Mouse (Mus musculus) limb, embryonic 12.5 days (tissue): ENCODE measurements around the gene Prr29. TPM values are rescaled to one million over a fixed set of nuclear protein-coding genes. Genes with fewer than 3 reads are reported as not detected.

ENCODE experiments used
- ATAC-seq: fragments of 200-750 bp; cut with Nextera tagmentation; 2 replicates; pipeline ENCODE4 v1.8.0; 2017; ENCODE audit warnings: low read depth, moderate TSS enrichment; ENCODE audit not compliant: insufficient number of reproducible peaks, insufficient read depth, low FRiP score, low TSS enrichment
- H3K27ac ChIP-seq: fragments of 300-500 bp; sonication (generic); 2 replicates; pipeline ENCODE4 v1.5.1; 2016; ENCODE audit warnings: mild to moderate bottlenecking, moderate library complexity
- H3K27me3 ChIP-seq: fragments of 300-500 bp; sonication (generic); 2 replicates; pipeline ENCODE4 v1.6.1; 2016; ENCODE audit warnings: mild to moderate bottlenecking, moderate library complexity
- H3K36me3 ChIP-seq: fragments of 300-500 bp; sonication (generic); 2 replicates; pipeline ENCODE4 v1.6.1; 2016; ENCODE audit warnings: mild to moderate bottlenecking, moderate library complexity
- H3K4me1 ChIP-seq: fragments of 300-500 bp; sonication (generic); replicated peaks from 2 replicates; pipeline ENCODE4 v1.6.1; 2016
- H3K4me2 ChIP-seq: fragments of 300-500 bp; sonication (generic); 2 replicates; pipeline ENCODE4 v1.6.1; 2016; ENCODE audit warnings: mild to moderate bottlenecking, moderate library complexity
- H3K4me3 ChIP-seq: fragments of 300-500 bp; sonication (generic); replicated peaks from 2 replicates; pipeline ENCODE4 v1.5.1; 2016; ENCODE audit warnings: mild to moderate bottlenecking
- H3K9ac ChIP-seq: fragments of 300-500 bp; sonication (generic); replicated peaks from 2 replicates; pipeline ENCODE4 v1.6.1; 2016; ENCODE audit warnings: mild to moderate bottlenecking, moderate library complexity
- H3K9me3 ChIP-seq: fragments of 300-500 bp; sonication (generic); 2 replicates; pipeline ENCODE4 v1.6.1; 2016; ENCODE audit warnings: mild to moderate bottlenecking, moderate library complexity
- WGBS: fragments of 180-500 bp; shearing (Covaris S2); methylation state at CpG from one replicate; pipeline ENCODE4 v1.1.7; 2016; 5-methylcytosine and 5-hydroxymethylcytosine counted together
- polyA plus RNA-seq: library from polyadenylated mRNA; unstranded; fragments of >200 nt; fragmentation: Nextera tagmentation; extraction: Ambion mirVana; gene quantifications from 2 replicates; pipeline ENCODE4 v1.2.1, GENCODE M21; 2016

Gene Prr29
- polyA plus RNA-seq, 1 experiment from 2014 or later, result not detected

DNA sequence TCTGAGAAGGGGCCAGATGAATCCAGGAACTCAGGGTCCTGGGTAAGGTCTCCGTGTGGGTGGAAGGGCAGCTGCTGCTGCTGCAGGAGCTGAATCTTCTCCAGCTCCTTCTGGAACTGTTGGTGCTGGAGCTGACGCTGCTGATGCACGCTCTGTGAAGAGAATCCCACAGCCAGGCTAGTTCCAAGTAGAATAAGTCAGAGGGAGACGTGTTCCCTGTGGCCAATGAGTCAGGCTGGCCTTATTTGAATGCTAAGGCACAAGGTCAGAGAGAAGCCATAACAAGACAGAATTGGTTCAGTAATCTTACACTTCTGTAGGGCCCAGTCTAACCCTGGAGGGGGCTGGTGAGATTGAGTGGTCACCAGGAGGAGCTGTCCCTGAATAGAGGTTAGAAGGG, 44.7 kb downstream of the Prr29 start:
- H3K27ac ChIP-seq, result no peak overlapping the region
- no peak overlapping the region for H3K9ac ChIP-seq
- no peak overlapping the region for H3K4me2 ChIP-seq
- 79% methylated on average over 4 of the region's 4 CpGs for WGBS
- H3K4me3 ChIP-seq, result no peak overlapping the region
- H3K4me1 ChIP-seq, result no peaks in the 10 kb centered on the region
- H3K27me3 ChIP-seq, result no peaks in the 10 kb centered on the region
- ATAC-seq, result no peak
- H3K36me3 ChIP-seq, result peaks cover 61% of the 10 kb centered on the region
- no peaks in the 10 kb centered on the region for H3K9me3 ChIP-seq

DNA sequence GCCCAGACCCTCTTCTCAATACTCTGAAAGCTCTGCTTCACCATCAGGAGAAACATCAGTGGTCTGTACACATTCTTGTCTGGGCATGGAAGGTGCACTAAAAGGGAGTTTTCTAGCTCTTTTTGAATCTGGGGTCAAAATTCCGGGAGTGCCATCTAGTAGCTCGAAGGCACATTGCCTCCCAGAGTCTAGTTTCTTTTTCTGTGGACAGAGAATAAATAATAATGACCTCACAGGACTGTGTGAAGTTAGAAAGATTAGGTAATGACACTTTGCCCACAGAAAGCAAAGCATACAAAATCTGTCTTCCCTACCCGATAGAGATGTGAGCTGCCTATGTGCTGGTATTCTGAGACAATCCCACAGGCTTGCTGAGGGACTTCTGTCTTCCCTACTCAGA, 45.2 kb downstream of the Prr29 start:
- peaks cover 56% of the 10 kb centered on the region for H3K36me3 ChIP-seq
- no peak overlapping the region for H3K27ac ChIP-seq
- no peak overlapping the region for H3K4me3 ChIP-seq
- H3K4me2 ChIP-seq, result no peak overlapping the region
- H3K27me3 ChIP-seq, result no peaks in the 10 kb centered on the region
- H3K9ac ChIP-seq, result no peak overlapping the region
- ATAC-seq, result no peak
- 93% methylated on average over 3 of the region's 3 CpGs for WGBS
- no peaks in the 10 kb centered on the region for H3K9me3 ChIP-seq
- no peaks in the 10 kb centered on the region for H3K4me1 ChIP-seq

DNA sequence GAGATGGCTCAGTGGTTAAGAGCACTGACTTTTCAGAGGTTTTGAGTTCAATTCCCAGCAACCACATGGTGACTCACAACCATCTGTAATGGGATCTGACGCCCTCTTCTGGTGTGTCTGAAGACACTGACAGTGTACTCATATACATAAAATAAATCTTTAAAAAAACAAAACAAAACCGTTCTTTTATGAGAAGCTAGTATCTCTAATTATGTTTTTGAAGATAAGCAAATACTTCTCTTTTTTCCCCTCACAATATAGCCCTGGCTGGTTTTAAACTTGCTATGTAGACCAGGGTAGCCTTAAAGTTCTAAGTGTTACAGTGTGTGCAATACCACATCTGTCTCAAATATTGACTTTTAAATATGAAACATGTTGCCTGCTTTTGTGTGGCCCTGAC, 45.9 kb downstream of the Prr29 start:
- H3K27me3 ChIP-seq, result no peaks in the 10 kb centered on the region
- ATAC-seq, result no peak
- WGBS, result 76% methylated on average over 2 of the region's 2 CpGs
- H3K36me3 ChIP-seq, result peaks cover 52% of the 10 kb centered on the region
- no peak overlapping the region for H3K4me3 ChIP-seq
- no peak overlapping the region for H3K9ac ChIP-seq
- no peaks in the 10 kb centered on the region for H3K4me1 ChIP-seq
- no peak overlapping the region for H3K27ac ChIP-seq
- no peak overlapping the region for H3K4me2 ChIP-seq
- no peaks in the 10 kb centered on the region for H3K9me3 ChIP-seq

DNA sequence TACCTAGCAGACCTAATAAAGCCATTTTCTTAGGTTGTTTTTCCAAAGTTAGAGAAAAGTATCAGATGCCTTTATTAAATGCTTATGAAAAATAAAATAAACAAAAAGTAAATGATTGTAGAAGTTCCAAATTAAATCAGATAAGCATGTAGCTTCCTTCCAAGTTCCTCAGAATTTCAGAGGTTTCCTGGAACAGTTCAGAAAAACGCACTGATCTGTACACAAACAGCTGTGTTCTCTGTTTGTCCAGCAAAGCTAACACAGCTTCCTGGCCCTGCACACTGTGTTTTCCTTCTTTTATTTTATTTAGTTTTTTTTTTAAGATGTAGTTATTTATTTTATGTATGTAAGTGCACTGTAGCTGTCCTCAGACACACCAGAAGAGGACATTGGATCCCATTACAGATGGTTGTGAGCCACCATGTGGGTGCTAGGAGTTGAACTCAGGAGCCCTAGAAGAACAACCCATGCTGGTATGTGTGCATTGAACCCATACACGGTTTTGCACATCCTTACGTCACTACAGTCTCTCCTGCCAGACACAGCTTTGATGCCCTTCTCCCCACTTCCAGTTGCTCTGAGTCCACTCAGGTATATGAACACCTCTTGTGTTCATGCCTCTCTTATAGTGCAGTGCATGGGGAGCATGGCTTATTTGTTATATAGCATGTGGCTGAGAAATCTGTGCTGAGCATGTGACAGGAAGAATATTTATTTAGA, 47.5 kb downstream of the Prr29 start:
- no peak overlapping the region for H3K4me2 ChIP-seq
- no peak overlapping the region for H3K4me3 ChIP-seq
- H3K36me3 ChIP-seq, result peaks cover 37% of the 10 kb centered on the region
- H3K27me3 ChIP-seq, result no peaks in the 10 kb centered on the region
- no peak for ATAC-seq
- no peaks in the 10 kb centered on the region for H3K4me1 ChIP-seq
- no peak overlapping the region for H3K27ac ChIP-seq
- no peak overlapping the region for H3K9ac ChIP-seq
- no peaks in the 10 kb centered on the region for H3K9me3 ChIP-seq
- WGBS, result 90% methylated on average over 3 of the region's 3 CpGs

DNA sequence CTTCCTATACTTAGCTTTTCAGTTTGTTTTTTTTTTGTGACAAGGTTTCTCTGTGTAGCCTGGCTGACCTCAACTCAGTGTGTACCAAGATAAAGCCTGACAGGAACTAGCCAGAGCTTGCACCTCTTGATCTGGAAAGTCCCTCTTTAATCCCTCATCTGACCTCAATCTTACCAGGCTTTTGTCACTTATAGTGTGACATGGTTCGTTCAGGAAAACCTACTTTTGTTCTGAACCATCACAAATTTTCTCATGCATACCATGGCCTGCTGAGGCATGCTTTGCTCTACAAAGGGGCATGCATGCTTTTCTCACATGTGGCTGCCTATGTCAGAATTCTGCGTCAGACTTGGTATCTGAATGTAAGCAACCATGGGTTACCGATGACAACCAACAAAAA, 51.1 kb downstream of the Prr29 start:
- WGBS, result 85% methylated on average over 3 of the region's 3 CpGs
- H3K4me1 ChIP-seq, result no peaks in the 10 kb centered on the region
- H3K27me3 ChIP-seq, result no peaks in the 10 kb centered on the region
- no peak overlapping the region for H3K4me3 ChIP-seq
- no peak overlapping the region for H3K27ac ChIP-seq
- H3K9ac ChIP-seq, result no peak overlapping the region
- no peak overlapping the region for H3K4me2 ChIP-seq
- H3K36me3 ChIP-seq, result peaks cover 25% of the 10 kb centered on the region
- no peaks in the 10 kb centered on the region for H3K9me3 ChIP-seq
- no peak for ATAC-seq

DNA sequence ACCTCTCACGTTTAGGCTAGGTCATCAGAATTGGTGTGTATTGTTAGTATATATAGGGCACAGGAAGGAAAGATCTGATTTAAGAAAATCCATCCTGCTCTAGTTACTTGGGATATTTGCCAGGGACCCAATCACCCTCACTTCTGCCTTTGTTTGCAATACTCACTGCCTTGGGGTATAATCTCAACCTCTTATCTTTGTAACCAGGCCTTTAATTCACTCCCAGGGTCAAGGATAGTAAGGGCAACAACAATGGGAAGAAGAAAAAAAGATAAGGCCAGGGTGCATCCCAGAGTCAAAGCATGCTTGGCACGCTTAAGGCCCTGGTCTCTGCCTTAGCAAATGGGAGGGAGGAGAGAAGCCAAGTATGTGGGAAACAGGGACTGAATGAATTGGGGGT, 52.6 kb downstream of the Prr29 start:
- H3K4me1 ChIP-seq, result no peaks in the 10 kb centered on the region
- WGBS, result 84% methylated on average over 2 of the region's 2 CpGs
- H3K27ac ChIP-seq, result no peak overlapping the region
- peaks cover 16% of the 10 kb centered on the region for H3K36me3 ChIP-seq
- no peak overlapping the region for H3K4me3 ChIP-seq
- no peak for ATAC-seq
- no peak overlapping the region for H3K4me2 ChIP-seq
- no peaks in the 10 kb centered on the region for H3K9me3 ChIP-seq
- no peaks in the 10 kb centered on the region for H3K27me3 ChIP-seq
- no peak overlapping the region for H3K9ac ChIP-seq

DNA sequence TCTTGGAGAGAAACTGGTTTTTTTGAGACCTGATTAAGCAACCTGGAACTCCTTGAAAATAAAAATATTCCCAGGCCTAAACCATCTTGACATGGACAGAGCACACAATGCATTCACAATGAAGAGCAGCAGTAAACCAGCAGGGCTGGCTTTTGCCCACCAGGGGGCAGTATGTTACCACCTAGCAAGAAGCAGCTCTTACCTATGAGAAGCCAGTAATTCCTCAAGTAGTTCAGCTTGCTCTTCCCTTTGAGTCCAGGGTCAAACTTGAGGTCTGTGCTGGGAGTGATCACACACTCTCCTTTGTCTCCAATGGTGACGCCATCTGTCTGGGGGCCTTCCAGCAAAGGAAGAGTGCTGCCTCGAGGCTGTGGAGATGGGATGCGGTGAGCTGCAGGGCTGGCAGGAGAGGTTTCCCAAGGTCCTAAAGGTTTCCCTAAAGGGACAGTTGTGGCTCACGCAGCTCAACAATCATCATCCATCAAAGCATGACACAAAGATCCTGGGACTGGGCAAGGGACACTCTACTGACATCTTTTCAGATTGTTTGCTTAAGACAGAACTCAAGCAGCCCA, 53.4 kb downstream of the Prr29 start:
- H3K4me2 ChIP-seq, result no peak overlapping the region
- H3K27ac ChIP-seq, result no peak overlapping the region
- no peaks in the 10 kb centered on the region for H3K27me3 ChIP-seq
- H3K36me3 ChIP-seq, result peaks cover 18% of the 10 kb centered on the region
- no peaks in the 10 kb centered on the region for H3K4me1 ChIP-seq
- ATAC-seq, result 0 out of 2 replicates have a peak, but pooled peaks have one; percentile 52
- H3K9me3 ChIP-seq, result no peaks in the 10 kb centered on the region
- no peak overlapping the region for H3K4me3 ChIP-seq
- WGBS, result 41% methylated on average over 4 of the region's 4 CpGs
- H3K9ac ChIP-seq, result peak overlapping the region; percentile 31; the same call in 1 of the 2 replicates

DNA sequence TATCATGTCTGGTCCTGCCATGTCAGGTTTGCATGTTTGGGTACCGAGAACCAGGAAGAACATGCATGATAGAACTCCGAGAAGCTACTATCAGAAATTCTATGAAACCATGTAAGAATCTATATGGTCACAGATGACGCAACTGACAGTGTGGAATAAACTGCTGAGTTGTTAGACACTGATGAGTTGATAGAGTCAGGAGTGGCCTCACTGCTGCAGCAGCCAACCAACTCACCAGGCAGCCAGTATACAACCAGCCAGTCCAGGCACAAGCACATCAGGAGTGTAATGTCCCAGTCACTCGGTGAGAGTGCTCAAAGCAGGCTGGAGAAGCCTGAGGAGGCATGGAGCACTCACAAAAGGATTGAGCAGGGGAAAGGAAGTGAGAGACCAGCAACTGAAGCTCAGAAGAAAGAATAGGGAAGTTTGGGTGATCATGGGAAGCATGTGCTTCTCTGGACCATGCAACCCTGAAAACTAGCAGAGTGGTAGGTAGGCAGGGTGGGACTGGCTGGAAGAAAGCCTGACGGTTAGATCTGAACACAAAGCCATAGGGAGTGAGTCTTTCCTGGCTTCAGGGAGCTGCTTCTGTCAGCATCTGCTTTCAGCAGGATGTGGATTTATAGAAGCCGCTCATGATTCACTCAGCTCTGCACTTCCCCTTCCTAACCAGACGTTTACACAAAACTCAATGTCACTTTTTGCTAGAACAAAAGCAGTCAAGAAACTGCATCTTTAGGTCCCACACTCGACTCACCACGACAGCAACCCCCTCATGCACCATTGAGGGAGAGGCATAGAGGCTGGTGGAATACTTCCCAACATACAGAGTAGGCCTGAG, 54.2 kb downstream of the Prr29 start:
- H3K27me3 ChIP-seq, result no peaks in the 10 kb centered on the region
- no peak for ATAC-seq
- H3K9ac ChIP-seq, result no peak overlapping the region

DNA sequence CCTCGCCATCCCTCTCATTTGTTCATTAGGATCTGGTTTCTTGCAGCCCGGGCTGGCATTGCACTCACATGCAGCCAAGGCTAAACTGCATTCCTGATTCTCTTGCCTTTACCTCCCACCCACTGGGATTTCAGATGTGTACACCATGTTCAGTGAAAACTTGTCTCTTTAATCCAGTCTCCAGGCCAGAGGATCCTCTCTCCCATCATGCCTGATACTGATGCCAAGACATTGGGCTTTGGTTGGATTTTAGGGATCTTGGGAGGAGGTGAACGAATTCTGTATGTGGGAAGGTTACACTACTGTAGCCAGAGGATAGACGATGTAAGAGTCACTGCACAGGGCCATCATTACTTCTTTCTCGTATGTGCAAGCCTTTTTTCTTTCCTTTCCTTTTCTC, 59.9 kb downstream of the Prr29 start:
- H3K4me1 ChIP-seq, result no peaks in the 10 kb centered on the region
- H3K27ac ChIP-seq, result no peak overlapping the region
- H3K36me3 ChIP-seq, result peaks cover 17% of the 10 kb centered on the region
- 88% methylated on average over 5 of the region's 5 CpGs for WGBS
- H3K4me3 ChIP-seq, result no peak overlapping the region
- H3K9me3 ChIP-seq, result no peaks in the 10 kb centered on the region
- no peaks in the 10 kb centered on the region for H3K27me3 ChIP-seq
- no peak overlapping the region for H3K4me2 ChIP-seq
- H3K9ac ChIP-seq, result no peak overlapping the region
- no peak for ATAC-seq

More for the DNA sequence above, 54.2 kb downstream of the Prr29 start:
- H3K4me3 ChIP-seq, result no peak overlapping the region
- peaks cover 16% of the 10 kb centered on the region for H3K36me3 ChIP-seq
- no peak overlapping the region for H3K4me2 ChIP-seq
- H3K4me1 ChIP-seq, result no peaks in the 10 kb centered on the region
- H3K9me3 ChIP-seq, result no peaks in the 10 kb centered on the region
- no peak overlapping the region for H3K27ac ChIP-seq
- WGBS, result 81% methylated on average over 9 of the region's 9 CpGs

DNA sequence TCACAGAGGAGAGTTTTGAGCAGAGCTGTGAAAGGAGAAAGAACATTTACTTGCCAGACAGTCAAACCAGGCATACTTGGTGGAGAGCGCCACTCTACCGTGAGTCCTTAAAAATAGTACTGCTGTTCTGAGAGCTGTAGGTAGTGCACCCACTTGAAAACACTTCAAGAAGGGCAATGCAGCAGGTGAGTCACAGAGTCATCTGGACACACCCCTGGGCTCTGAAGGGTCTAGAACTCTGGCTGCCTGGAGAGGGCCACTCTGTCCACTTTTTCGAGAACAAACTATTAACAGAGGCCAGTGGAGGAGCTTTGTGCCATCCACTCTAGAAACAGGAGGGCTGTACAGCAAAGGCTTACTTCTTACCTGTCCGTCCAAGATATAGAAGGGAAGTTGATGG, 61.2 kb downstream of the Prr29 start:
- no peak overlapping the region for H3K27ac ChIP-seq
- H3K4me2 ChIP-seq, result no peak overlapping the region
- H3K4me3 ChIP-seq, result no peak overlapping the region
- WGBS, result 90% methylated on average over 4 of the region's 4 CpGs
- no peaks in the 10 kb centered on the region for H3K9me3 ChIP-seq
- H3K9ac ChIP-seq, result no peak overlapping the region
- H3K27me3 ChIP-seq, result no peaks in the 10 kb centered on the region
- peaks cover 17% of the 10 kb centered on the region for H3K36me3 ChIP-seq
- no peaks in the 10 kb centered on the region for H3K4me1 ChIP-seq
- ATAC-seq, result no peak
